Mouse (Mus musculus) cortical plate, adult 2 months (tissue): ENCODE results near the gene Fgf5.

ENCODE experiments used
- CTCF ChIP-seq: fragments of 200-500 bp; IDR thresholded peaks from 2 replicates; pipeline ENCODE4 v1.5.1; 2011; ENCODE audit warnings: mild to moderate bottlenecking, control low read depth, low read length; ENCODE audit not compliant: insufficient read depth; ENCODE audit errors: extremely low read depth
- POLR2A ChIP-seq: fragments of 200-500 bp; IDR thresholded peaks from 2 replicates; pipeline ENCODE4 v1.6.1; 2011; ENCODE audit warnings: mild to moderate bottlenecking, low read length, control low read depth; ENCODE audit not compliant: insufficient read depth; ENCODE audit errors: extremely low read depth

DNA sequence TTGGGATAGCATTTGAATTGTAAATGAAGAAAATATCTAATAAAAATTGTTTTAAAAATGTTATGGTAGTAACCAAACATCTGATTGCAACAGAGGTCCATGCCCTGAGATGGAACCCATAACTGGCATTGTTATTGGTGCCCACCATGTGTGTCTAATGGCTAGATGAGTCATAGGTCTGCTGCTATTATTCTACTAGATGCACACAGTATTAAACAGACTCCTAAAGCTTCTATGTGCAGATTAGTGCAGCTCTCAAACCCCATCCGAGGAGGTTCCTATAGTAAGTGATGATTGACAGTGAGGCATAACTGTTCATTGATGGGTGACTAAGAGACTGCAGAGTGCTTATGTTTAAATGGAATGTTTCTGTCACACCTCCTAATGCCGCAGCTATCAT lies 27.3 kb upstream of the Fgf5 start:
- TF ChIP-seq CTCF (no peak), POLR2A (no peak)
